Mouse (Mus musculus): Measurements from ENCODE around the gene Tnfrsf25. TPM values are rescaled to one million over a fixed set of nuclear protein-coding genes. Genes with fewer than 3 reads are reported as not detected.
A peak's percentile ranks its signal among the peaks of the same experiment; 100 is the strongest.

Tnfrsf25 gene
- polyA plus RNA-seq, 1 experiment, result 4.0 TPM

DNA sequence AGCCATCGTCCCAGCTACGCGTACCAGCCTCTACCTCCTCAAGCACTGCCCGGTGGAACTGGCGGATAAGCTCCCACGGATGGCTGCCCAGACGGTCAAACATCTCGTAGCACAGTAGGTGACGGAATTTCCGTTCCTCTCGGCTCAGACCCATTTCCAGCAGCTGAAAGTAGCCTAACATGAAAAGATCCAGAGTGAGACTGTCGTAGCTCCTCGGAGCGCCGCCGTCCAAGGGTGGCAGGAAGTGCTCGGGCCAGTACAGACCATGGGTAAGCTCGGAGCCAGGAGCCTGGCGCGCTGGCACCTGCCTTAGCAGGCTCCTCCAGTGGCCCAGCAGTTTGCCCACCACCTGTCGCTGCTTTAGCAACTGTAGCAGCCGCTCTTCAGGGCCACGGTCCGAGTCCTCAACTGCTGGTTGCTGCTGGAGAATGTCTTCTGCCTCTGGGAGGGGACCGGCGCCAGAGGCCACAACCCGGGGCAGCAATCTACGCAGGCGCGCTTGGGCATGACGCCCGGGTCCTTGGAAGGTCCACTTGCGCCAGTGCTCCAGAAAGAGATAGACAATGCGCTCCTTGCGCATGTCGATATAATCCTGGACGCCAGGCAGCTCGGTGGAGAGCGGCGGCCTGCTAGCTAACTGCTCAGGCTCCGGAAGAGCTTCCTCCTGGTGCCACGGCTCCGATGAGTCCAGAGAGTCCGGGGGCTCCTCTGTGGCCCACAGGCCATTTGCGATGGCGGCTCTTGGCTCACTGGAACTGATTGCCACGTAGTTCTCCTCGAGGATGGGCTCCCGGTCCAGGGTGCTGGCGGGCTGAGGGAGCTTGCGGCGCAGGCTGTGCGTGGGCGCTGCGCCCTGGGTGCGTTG lies 9.7 kb downstream of the Tnfrsf25 start:
- H3K36me3 ChIP-seq (ENCODE audit: control insufficient read depth, insufficient read depth), result no peaks in the 10 kb centered on the region
- H3K4me2 ChIP-seq (ENCODE audit: low read depth), result no peak overlapping the region
- no peak for TF ChIP-seq POLR2A (IDR thresholded peaks at IDR 0.05; ENCODE audit: insufficient read length, low read depth)
- TF ChIP-seq MYOD1 (IDR thresholded peaks at IDR 0.05; ENCODE audit: control insufficient read depth in 1 of 3, insufficient read length in 2 of 3, low read depth in 2 of 3), result peak in 2 of 3 experiments; percentile 71 to 76
- no peak for TF ChIP-seq MAX (IDR thresholded peaks at IDR 0.05; ENCODE audit: low read depth)
- no peak for TF ChIP-seq TCF12 (IDR thresholded peaks at IDR 0.05; ENCODE audit: insufficient read depth, poor library complexity, severe bottlenecking)
- no peak for TF ChIP-seq SRF (IDR thresholded peaks at IDR 0.05; ENCODE audit: control insufficient read depth, insufficient read length, low read depth)
- TF ChIP-seq USF1 (IDR thresholded peaks at IDR 0.05; ENCODE audit: low read depth), result no peak
- TF ChIP-seq TCF3 (IDR thresholded peaks at IDR 0.05; ENCODE audit: insufficient read length, low read depth), result no peak
- TF ChIP-seq REST (IDR thresholded peaks at IDR 0.05; ENCODE audit: insufficient read depth, insufficient read length), result no peak
- no peak for TF ChIP-seq E2F4 (IDR thresholded peaks at IDR 0.05; ENCODE audit: insufficient read depth)
- peak in 2 of 3 experiments; percentile 79 for TF ChIP-seq MYOG (IDR thresholded peaks at IDR 0.05; ENCODE audit: control insufficient read depth in 1 of 3, insufficient read depth in 1 of 3, insufficient read length in 2 of 3, low read depth in 2 of 3)
- no peak for TF ChIP-seq CEBPB (IDR thresholded peaks at IDR 0.05; ENCODE audit: insufficient read depth, poor library complexity, severe bottlenecking)
- TF ChIP-seq POLR2AphosphoS2 (IDR thresholded peaks at IDR 0.05; ENCODE audit: insufficient read length, low read depth), result no peak
- no peak overlapping the region for H3K4me3 ChIP-seq
- H3K27me3 ChIP-seq (ENCODE audit: control insufficient read depth, insufficient read depth, insufficient read length), result peaks cover 52% of the 10 kb centered on the region
- H3K79me2 ChIP-seq (ENCODE audit: control insufficient read depth, insufficient read depth), result no peaks in the 10 kb centered on the region
- H3ac ChIP-seq (ENCODE audit: control insufficient read depth, insufficient read length), result no peak overlapping the region

DNA sequence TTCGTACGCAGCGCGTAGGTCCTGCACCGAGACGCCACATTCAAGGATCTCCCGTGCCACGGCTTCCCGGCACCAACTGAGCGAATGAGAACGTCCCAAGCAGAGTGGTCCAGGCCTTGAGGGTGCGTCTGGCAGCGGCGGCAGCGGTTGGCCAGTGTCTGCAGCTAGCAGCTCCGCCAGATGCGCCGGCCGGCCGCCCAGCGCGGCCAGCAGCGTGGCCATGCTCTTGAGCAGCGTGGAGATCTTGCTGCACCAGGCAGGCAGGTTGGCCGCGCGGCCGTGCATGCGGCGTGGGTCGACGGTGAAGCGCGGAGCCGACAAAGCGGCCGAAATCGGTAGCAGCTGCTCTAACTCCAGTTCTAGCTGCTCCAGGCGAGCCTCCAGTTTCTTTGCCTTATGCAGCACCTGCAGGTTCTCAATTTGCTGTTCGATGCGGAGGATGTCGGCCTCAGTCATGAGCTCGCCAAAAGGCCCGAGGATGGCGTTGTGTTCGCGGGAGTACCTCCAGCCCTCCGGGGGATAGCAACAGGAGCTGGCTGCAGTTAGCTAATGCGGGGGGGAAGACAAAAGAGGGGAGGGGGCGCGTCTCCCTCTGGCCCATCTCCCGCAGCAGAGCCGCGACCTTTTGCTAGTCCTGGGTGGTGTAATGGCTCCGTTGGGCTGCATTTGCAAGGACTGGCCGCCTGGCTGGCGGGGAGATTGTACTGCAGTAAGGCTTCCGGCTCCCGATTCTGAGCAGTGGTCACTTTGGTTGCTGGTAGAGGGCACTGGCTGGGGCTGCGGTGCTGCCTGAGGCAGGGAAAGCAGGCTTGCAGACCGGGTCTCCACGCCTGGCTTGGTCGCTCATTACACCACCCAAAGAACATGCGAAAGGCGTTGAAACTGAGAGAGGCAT lies 10.5 kb downstream of the Tnfrsf25 start:
- Histone ChIP-seq H3K4me3 (no peak overlapping the region), H3K36me3 (ENCODE audit: control insufficient read depth, insufficient read depth) (no peaks in the 10 kb centered on the region), H3ac (ENCODE audit: control insufficient read depth, insufficient read length) (no peak overlapping the region), H3K27me3 (ENCODE audit: control insufficient read depth, insufficient read depth, insufficient read length) (peaks cover 55% of the 10 kb centered on the region), H3K79me2 (ENCODE audit: control insufficient read depth, insufficient read depth) (no peaks in the 10 kb centered on the region), H3K4me2 (ENCODE audit: low read depth) (no peak overlapping the region)
- TF ChIP-seq MYOD1 (IDR thresholded peaks at IDR 0.05; ENCODE audit: control insufficient read depth in 1 of 3, insufficient read length in 2 of 3, low read depth in 2 of 3), result no peak
- no peak for TF ChIP-seq POLR2A (IDR thresholded peaks at IDR 0.05; ENCODE audit: insufficient read length, low read depth)
- peak; percentile 18 for TF ChIP-seq POLR2AphosphoS2 (IDR thresholded peaks at IDR 0.05; ENCODE audit: insufficient read length, low read depth)
- TF ChIP-seq REST (IDR thresholded peaks at IDR 0.05; ENCODE audit: insufficient read depth, insufficient read length), result no peak

- Histone ChIP-seq H3K36me3 (ENCODE audit: control insufficient read depth, insufficient read depth) (no peaks in the 10 kb centered on the region), H3ac (ENCODE audit: control insufficient read depth, insufficient read length) (no peak overlapping the region), H3K79me2 (ENCODE audit: control insufficient read depth, insufficient read depth) (no peaks in the 10 kb centered on the region), H3K4me3 (no peak overlapping the region), H3K27me3 (ENCODE audit: control insufficient read depth, insufficient read depth, insufficient read length) (peaks cover 71% of the 10 kb centered on the region), H3K4me2 (ENCODE audit: low read depth) (no peak overlapping the region)
- TF ChIP-seq TCF3 (IDR thresholded peaks at IDR 0.05; ENCODE audit: insufficient read length, low read depth) (no peak), TCF12 (IDR thresholded peaks at IDR 0.05; ENCODE audit: insufficient read depth, poor library complexity, severe bottlenecking) (no peak), POLR2A (IDR thresholded peaks at IDR 0.05; ENCODE audit: insufficient read length, low read depth) (no peak), USF1 (IDR thresholded peaks at IDR 0.05; ENCODE audit: low read depth) (no peak), MYOD1 (IDR thresholded peaks at IDR 0.05; ENCODE audit: control insufficient read depth in 1 of 3, insufficient read length in 2 of 3, low read depth in 2 of 3) (no peak), E2F4 (IDR thresholded peaks at IDR 0.05; ENCODE audit: insufficient read depth) (no peak), POLR2AphosphoS2 (IDR thresholded peaks at IDR 0.05; ENCODE audit: insufficient read length, low read depth) (no peak), CEBPB (IDR thresholded peaks at IDR 0.05; ENCODE audit: insufficient read depth, poor library complexity, severe bottlenecking) (no peak), MYOG (IDR thresholded peaks at IDR 0.05; ENCODE audit: control insufficient read depth in 1 of 3, insufficient read depth in 1 of 3, insufficient read length in 2 of 3, low read depth in 2 of 3) (no peak), REST (IDR thresholded peaks at IDR 0.05; ENCODE audit: insufficient read depth, insufficient read length) (no peak), MAX (IDR thresholded peaks at IDR 0.05; ENCODE audit: low read depth) (no peak), SRF (IDR thresholded peaks at IDR 0.05; ENCODE audit: control insufficient read depth, insufficient read length, low read depth) (no peak)
These were observed 12.2 kb downstream of the Tnfrsf25 start for GRCm38 (mm10) chr4:152127884-152128283.

GRCm38 (mm10) chr4:152128784-152129183 lies 13.1 kb downstream of the Tnfrsf25 start:
- Histone ChIP-seq H3K79me2 (ENCODE audit: control insufficient read depth, insufficient read depth) (no peaks in the 10 kb centered on the region), H3ac (ENCODE audit: control insufficient read depth, insufficient read length) (no peak overlapping the region), H3K27me3 (ENCODE audit: control insufficient read depth, insufficient read depth, insufficient read length) (peaks cover 74% of the 10 kb centered on the region), H3K4me3 (no peak overlapping the region), H3K36me3 (ENCODE audit: control insufficient read depth, insufficient read depth) (no peaks in the 10 kb centered on the region), H3K4me2 (ENCODE audit: low read depth) (no peak overlapping the region)
- TF ChIP-seq E2F4 (IDR thresholded peaks at IDR 0.05; ENCODE audit: insufficient read depth) (no peak), REST (IDR thresholded peaks at IDR 0.05; ENCODE audit: insufficient read depth, insufficient read length) (no peak), MYOG (IDR thresholded peaks at IDR 0.05; ENCODE audit: control insufficient read depth in 1 of 3, insufficient read depth in 1 of 3, insufficient read length in 2 of 3, low read depth in 2 of 3) (no peak), TCF3 (IDR thresholded peaks at IDR 0.05; ENCODE audit: insufficient read length, low read depth) (no peak), USF1 (IDR thresholded peaks at IDR 0.05; ENCODE audit: low read depth) (no peak), POLR2AphosphoS2 (IDR thresholded peaks at IDR 0.05; ENCODE audit: insufficient read length, low read depth) (no peak), SRF (IDR thresholded peaks at IDR 0.05; ENCODE audit: control insufficient read depth, insufficient read length, low read depth) (no peak), POLR2A (IDR thresholded peaks at IDR 0.05; ENCODE audit: insufficient read length, low read depth) (no peak), MYOD1 (IDR thresholded peaks at IDR 0.05; ENCODE audit: control insufficient read depth in 1 of 3, insufficient read length in 2 of 3, low read depth in 2 of 3) (no peak), CEBPB (IDR thresholded peaks at IDR 0.05; ENCODE audit: insufficient read depth, poor library complexity, severe bottlenecking) (no peak)

Measured in myocyte (in vitro differentiated cells).